Mouse (Mus musculus) limb, embryonic 11.5 days (tissue): ENCODE results near the gene Tmprss12. TPM values are rescaled to one million over a fixed set of nuclear protein-coding genes. Genes with fewer than 3 reads are reported as not detected.
"Not testable (repeated sequence)": the region's sequence is repeated elsewhere in the genome, so short reads cannot be mapped to it uniquely, and the experiment has no call there.

ENCODE experiments used
- ATAC-seq: fragments of 200-750 bp; cut with Nextera tagmentation; 2 replicates; pipeline ENCODE4 v1.8.0; 2017; ENCODE audit warnings: low read depth; ENCODE audit not compliant: insufficient number of reproducible peaks, low FRiP score, low TSS enrichment
- DNase-seq: peaks from one replicate; pipeline ENCODE4 v3.0.0-alpha.2; 2015; ENCODE audit warnings: low spot score
- H3K27ac ChIP-seq: fragments of 300-500 bp; sonication (generic); replicated peaks from 2 replicates; pipeline ENCODE4 v1.5.1; 2014; ENCODE audit warnings: low read depth, mild to moderate bottlenecking, low read length
- H3K27me3 ChIP-seq: fragments of 300-500 bp; sonication (generic); 2 replicates; pipeline ENCODE4 v1.6.1; 2014; ENCODE audit warnings: mild to moderate bottlenecking, low read length, mixed read lengths; ENCODE audit not compliant: control insufficient read depth, insufficient read depth
- H3K36me3 ChIP-seq: fragments of 300-500 bp; sonication (generic); 2 replicates; pipeline ENCODE4 v1.6.1; 2014; ENCODE audit warnings: mild to moderate bottlenecking, low read length, moderate library complexity, mixed read lengths; ENCODE audit not compliant: control insufficient read depth, insufficient read depth
- H3K4me1 ChIP-seq: fragments of 300-500 bp; sonication (generic); 2 replicates; pipeline ENCODE4 v1.6.1; 2014; ENCODE audit warnings: low read length, mixed read lengths; ENCODE audit not compliant: control insufficient read depth, insufficient read depth
- H3K4me2 ChIP-seq: fragments of 300-500 bp; sonication (generic); 2 replicates; pipeline ENCODE4 v1.6.1; 2014; ENCODE audit warnings: low read depth, mild to moderate bottlenecking, moderate library complexity; ENCODE audit not compliant: severe bottlenecking
- H3K4me3 ChIP-seq: fragments of 300-500 bp; sonication (generic); 2 replicates; pipeline ENCODE4 v1.5.1; 2014; ENCODE audit warnings: low read depth, low read length
- H3K9ac ChIP-seq: fragments of 300-500 bp; sonication (generic); 2 replicates; pipeline ENCODE4 v1.6.1; 2014; ENCODE audit warnings: mild to moderate bottlenecking, low read length
- H3K9me3 ChIP-seq: fragments of 300-500 bp; sonication (generic); 2 replicates; pipeline ENCODE4 v1.6.1; 2016; ENCODE audit warnings: low read length; ENCODE audit not compliant: control insufficient read depth
- WGBS: fragments of 180-500 bp; shearing (Covaris S2); extraction: QIAGEN DNeasy Blood & Tissue Kit; methylation state at CpG from one replicate; pipeline ENCODE4 v1.1.7; 2014; 5-methylcytosine and 5-hydroxymethylcytosine counted together
- polyA plus RNA-seq: library from polyadenylated mRNA; unstranded; fragments of >200 nt; fragmentation: Nextera tagmentation; extraction: Ambion mirVana; gene quantifications from 2 replicates; pipeline ENCODE4 v1.2.1, GENCODE M21; 2014

Gene Tmprss12
- polyA plus RNA-seq, 1 experiment from 2014 or later: not detected

DNA sequence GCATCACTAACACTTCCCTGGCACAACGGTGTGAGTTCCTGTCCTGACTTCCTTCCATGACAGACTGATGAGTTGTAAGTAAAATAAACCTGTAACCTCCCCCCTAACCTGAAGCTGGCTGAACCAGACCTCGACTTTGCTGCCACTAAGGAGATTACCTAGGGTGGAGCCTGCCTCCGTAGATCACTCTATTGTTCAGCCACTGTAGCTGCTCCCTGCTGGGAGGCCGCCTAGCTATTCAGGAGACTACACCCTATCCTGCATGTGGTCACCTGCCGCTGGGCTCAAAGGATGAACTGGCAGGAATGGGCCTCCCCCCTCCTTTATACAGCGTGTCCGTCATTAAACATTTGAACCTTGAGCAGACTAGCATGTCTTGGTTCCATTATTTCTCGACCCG lies 10.9 kb upstream of the Tmprss12 start:
- H3K27me3 ChIP-seq: no peaks in the 10 kb centered on the region
- H3K4me2 ChIP-seq: peak overlapping the region; percentile 14; the same call in 1 of the 2 replicates
- H3K27ac ChIP-seq: no peak overlapping the region
- ATAC-seq (no peak), DNase-seq (no peak)
- no peaks in the 10 kb centered on the region for H3K4me1 ChIP-seq
- no peaks in the 10 kb centered on the region for H3K9me3 ChIP-seq
- 27% methylated on average over 9 of the region's 9 CpGs for WGBS
- no peak overlapping the region for H3K4me3 ChIP-seq
- no peaks in the 10 kb centered on the region for H3K36me3 ChIP-seq
- H3K9ac ChIP-seq: no peak overlapping the region

- 34% methylated on average over 7 of the region's 7 CpGs for WGBS
- not testable (repeated sequence) for H3K4me3 ChIP-seq, H3K27ac ChIP-seq, H3K4me2 ChIP-seq, H3K27me3 ChIP-seq, H3K4me1 ChIP-seq, H3K9me3 ChIP-seq, H3K36me3 ChIP-seq, ATAC-seq, DNase-seq, H3K9ac ChIP-seq
Measured at GRCm38 (mm10) chr15:100270609-100271008, 10.0 kb upstream of the Tmprss12 start.

DNA sequence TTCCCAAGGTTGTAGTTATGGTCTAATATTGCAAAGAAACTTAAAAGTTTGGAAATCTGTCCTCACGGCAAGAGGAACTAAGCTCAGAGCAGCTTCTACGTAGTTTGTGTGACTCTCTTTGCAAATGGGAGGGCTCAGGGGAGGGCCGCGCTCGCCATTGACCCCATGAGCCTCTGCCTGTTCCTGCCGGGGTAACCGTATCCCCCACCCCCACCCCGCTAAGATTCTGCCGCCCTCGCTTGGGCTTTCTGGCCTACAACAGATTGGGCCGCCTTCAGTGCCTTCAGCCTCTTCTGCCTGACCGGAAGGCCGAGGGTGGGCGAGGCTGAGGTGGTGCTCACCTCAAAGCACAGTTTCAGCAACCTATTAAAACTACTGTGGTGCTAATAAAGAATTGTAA lies 9.2 kb upstream of the Tmprss12 start:
- H3K9me3 ChIP-seq: no peaks in the 10 kb centered on the region
- no peak overlapping the region for H3K27ac ChIP-seq
- no peak for DNase-seq
- no peaks in the 10 kb centered on the region for H3K36me3 ChIP-seq
- ATAC-seq: no peak
- no peak overlapping the region for H3K4me3 ChIP-seq
- no peaks in the 10 kb centered on the region for H3K4me1 ChIP-seq
- no peaks in the 10 kb centered on the region for H3K27me3 ChIP-seq
- H3K4me2 ChIP-seq: no peak overlapping the region
- 65% methylated on average over 14 of the region's 14 CpGs for WGBS
- no peak overlapping the region for H3K9ac ChIP-seq

DNA sequence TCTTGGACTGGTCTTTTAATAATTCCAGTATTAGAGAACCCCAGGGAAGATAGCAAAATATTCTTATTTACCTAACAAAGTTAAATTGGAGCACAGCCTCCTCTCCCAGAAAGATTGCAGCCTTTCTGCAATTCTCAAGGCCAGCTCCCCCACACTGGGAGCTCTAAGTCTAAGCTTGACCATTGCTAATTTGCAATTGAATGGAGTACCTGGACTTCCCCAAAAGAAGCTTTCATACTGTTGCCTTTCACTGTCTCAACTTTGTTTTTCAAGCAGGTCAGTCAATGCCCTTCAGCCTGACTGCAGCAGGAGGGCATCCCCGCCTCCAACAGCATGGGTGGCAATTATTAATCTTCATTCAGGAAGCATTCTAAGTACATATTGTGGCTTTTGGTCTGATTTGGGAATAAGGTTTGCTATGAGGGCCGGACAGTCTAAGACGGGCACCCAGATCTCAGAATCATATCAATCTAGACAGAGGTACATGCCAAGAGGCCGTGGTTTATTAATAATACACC lies 6.8 kb upstream of the Tmprss12 start:
- H3K4me2 ChIP-seq, H3K9me3 ChIP-seq, H3K9ac ChIP-seq, H3K4me1 ChIP-seq, H3K4me3 ChIP-seq, H3K36me3 ChIP-seq, H3K27me3 ChIP-seq, H3K27ac ChIP-seq, DNase-seq, ATAC-seq: not testable (repeated sequence)
- 90% methylated on average over 4 of the region's 4 CpGs for WGBS

GRCm38 (mm10) chr15:100274790-100275559 lies 5.7 kb upstream of the Tmprss12 start:
- no peaks in the 10 kb centered on the region for H3K36me3 ChIP-seq
- H3K4me2 ChIP-seq: no peak overlapping the region
- no peak for ATAC-seq
- DNase-seq: no peak
- no peaks in the 10 kb centered on the region for H3K4me1 ChIP-seq
- WGBS: 94% methylated on average over 7 of the region's 7 CpGs
- no peak overlapping the region for H3K4me3 ChIP-seq
- no peaks in the 10 kb centered on the region for H3K9me3 ChIP-seq
- no peak overlapping the region for H3K9ac ChIP-seq
- no peak overlapping the region for H3K27ac ChIP-seq
- H3K27me3 ChIP-seq: no peaks in the 10 kb centered on the region

GRCm38 (mm10) chr15:100276403-100276802 lies 4.2 kb upstream of the Tmprss12 start:
- H3K36me3 ChIP-seq: no peaks in the 10 kb centered on the region
- H3K4me2 ChIP-seq: no peak overlapping the region
- no peak overlapping the region for H3K9ac ChIP-seq
- ATAC-seq (no peak), DNase-seq (no peak)
- H3K9me3 ChIP-seq: no peaks in the 10 kb centered on the region
- no peak overlapping the region for H3K27ac ChIP-seq
- H3K27me3 ChIP-seq: no peaks in the 10 kb centered on the region
- WGBS: 92% methylated on average over 4 of the region's 4 CpGs
- H3K4me3 ChIP-seq: no peak overlapping the region
- no peaks in the 10 kb centered on the region for H3K4me1 ChIP-seq

DNA sequence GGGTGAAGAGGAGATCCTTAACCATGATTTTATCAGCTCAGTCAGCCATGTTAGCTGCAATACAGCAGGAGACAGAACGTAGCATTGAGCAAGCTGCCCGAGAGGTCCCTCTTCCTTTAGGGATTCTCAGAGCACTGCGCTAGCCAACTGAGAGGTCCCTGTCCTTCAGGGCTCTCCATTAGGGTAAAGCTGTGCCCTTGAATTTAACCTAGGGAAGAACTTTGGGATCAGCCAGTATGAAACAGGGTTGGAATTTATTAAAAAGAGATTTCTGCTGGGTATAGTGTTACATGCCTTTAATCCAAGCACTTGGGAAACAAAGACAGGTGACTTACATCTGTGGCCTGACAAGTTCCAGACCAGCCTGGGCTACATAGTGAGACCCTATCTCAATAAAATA lies 3.1 kb upstream of the Tmprss12 start:
- Histone ChIP-seq H3K4me3 (no peak overlapping the region), H3K36me3 (no peaks in the 10 kb centered on the region), H3K4me2 (no peak overlapping the region), H3K9ac (no peak overlapping the region), H3K27ac (no peak overlapping the region), H3K4me1 (no peaks in the 10 kb centered on the region), H3K27me3 (no peaks in the 10 kb centered on the region), H3K9me3 (no peaks in the 10 kb centered on the region)
- 93% methylated on average over 3 of the region's 3 CpGs for WGBS
- no peak for DNase-seq
- no peak for ATAC-seq

DNA sequence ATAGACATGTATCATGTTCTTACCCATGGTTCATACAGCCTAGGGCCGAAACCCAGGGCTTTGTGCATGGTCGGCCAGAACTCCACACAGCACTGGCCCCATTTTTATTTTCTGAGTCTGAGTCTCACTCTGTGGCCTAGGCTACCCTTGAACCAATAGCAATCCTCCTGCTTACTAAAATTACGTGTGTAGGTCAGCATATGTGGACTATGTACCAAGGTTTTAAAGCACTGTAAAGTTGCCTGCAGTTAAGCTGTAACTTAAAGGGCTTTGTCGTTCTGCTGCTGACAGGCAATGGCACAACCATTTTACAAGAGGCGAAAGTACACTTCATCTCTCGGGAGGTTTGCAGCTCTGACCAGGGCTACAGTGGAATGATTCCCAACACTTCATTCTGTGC lies 8.3 kb downstream of the Tmprss12 start:
- Histone ChIP-seq H3K9ac (no peak overlapping the region), H3K27ac (no peak overlapping the region), H3K4me3 (no peak overlapping the region), H3K27me3 (no peaks in the 10 kb centered on the region), H3K9me3 (no peaks in the 10 kb centered on the region), H3K4me2 (no peak overlapping the region), H3K36me3 (no peaks in the 10 kb centered on the region), H3K4me1 (no peaks in the 10 kb centered on the region)
- 84% methylated on average over 6 of the region's 6 CpGs for WGBS
- no peak for ATAC-seq
- DNase-seq: no peak

DNA sequence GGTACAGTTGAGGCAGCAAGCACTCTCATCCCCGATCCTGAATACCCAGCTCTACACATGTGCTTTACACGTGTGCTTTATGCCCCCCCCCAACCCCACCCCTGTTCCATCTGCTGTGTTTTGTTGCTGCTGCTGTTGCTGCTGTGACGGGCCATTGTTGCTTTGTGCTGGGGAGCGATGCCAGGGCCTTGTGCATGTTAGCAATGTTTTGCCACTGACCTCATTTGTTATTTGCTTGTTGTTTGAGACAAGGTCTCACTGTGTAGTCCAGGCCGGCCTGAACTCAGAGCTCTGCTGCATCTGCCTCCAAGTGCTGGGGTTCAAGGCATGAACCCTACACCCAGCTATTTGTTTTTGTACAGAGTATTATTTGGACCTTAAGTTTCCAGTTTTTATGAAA lies 10.2 kb downstream of the Tmprss12 start:
- ATAC-seq (no peak), DNase-seq (no peak)
- Histone ChIP-seq H3K36me3 (no peaks in the 10 kb centered on the region), H3K4me1 (no peaks in the 10 kb centered on the region), H3K9ac (no peak overlapping the region), H3K27ac (no peak overlapping the region), H3K27me3 (no peaks in the 10 kb centered on the region), H3K4me3 (no peak overlapping the region), H3K4me2 (no peak overlapping the region), H3K9me3 (no peaks in the 10 kb centered on the region)
- WGBS: 86% methylated on average over 5 of the region's 5 CpGs
